Comparison of ENCODE assay signal across 18 mouse cellular contexts in the genomic region with DNA sequence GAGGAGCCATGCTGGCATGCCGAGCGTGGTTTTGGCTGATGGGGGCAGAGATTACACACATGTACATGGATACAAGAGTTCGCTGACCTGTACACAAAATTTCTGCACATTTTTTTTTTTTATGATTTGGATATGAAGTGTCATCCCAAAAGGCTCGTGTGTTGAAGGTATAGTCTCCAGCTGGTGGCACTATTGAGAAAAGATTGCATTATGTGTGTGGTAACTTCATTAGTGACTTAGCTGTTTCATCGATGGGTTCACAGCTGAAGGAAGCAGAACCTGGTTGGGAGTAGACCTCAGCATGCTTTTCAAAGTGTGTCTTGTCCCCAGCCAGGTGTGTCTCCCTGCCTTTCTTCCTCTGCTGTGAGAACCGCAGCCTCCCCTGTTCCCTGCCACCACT. TPM values are rescaled to one million over a fixed set of nuclear protein-coding genes. Genes with fewer than 3 reads are reported as not detected.
A peak's percentile ranks its signal among the peaks of the same experiment; 100 is the strongest.
DNase-seq lines count a peak whose midpoint lies in the region; ATAC-seq and TF ChIP-seq lines count a peak whose summit lies in the region.
"Had no signal": no experiment of that assay in that cellular context is flagged by ENCODE, and none has a peak within 500 bp of the region (broad histone marks: within the 10 kb centered on the region; RNA-seq: fewer than 3 reads in every experiment).

No protein-coding gene starts in this region.

- ATAC-seq in megakaryocyte, adult 5-6 weeks (ENCODE audit: poor library complexity, severe bottlenecking) = peak; percentile 79

- no peak overlapping the region for H3K4me3 ChIP-seq in cerebellum, adult 2 months (replicated peaks; ENCODE audit: insufficient read depth, low read depth, low read length)
- no peak overlapping the region for H3K4me3 ChIP-seq in layer of hippocampus, adult 2 months
- H3K4me3 ChIP-seq: erythroblast, embryonic 14.5 days had no signal

- 58% methylated on average over 6 of the region's 6 CpGs for WGBS in cerebellum, adult 2 months

- no peak for TF ChIP-seq POLR2A in cerebellum, adult 2 months (IDR thresholded peaks at IDR 0.05; ENCODE audit: borderline replicate concordance, insufficient read depth, low read length)

- no peak overlapping the region for H3K27ac ChIP-seq in cerebellum, adult 2 months (ENCODE audit: insufficient read depth, low read length)
- H3K27ac ChIP-seq in layer of hippocampus, adult 2 months = no peak overlapping the region

- no peaks in the 10 kb centered on the region for H3K4me1 ChIP-seq in cerebellum, adult 2 months (ENCODE audit: control insufficient read depth, insufficient read depth, low read length)

- DNase-seq in cerebellum, adult 2 months = no peak
- DNase-seq in cerebellum, postnatal 4 days (ENCODE audit: low spot score in 2 of 2) = no peak
- no peak for DNase-seq in layer of hippocampus, adult 2 months (ENCODE audit: low spot score in 2 of 2)
- no peak for DNase-seq in layer of hippocampus, postnatal 36 days
- DNase-seq in Muller cell, postnatal 12 days (ENCODE audit: inconsistent ontology term) = peak; percentile 26
- DNase-seq in thymus, adult 18-20 months = no peak
- DNase-seq in cerebellum, adult 11-12 months = no peak
- DNase-seq: adrenal gland, postnatal 14 days; B cell, adult 2 months; cerebellum, adult 18-20 months; kidney, adult 2 months had no signal

- peak; percentile 25; the same call in 1 of the 2 replicates for TF ChIP-seq CTCF in cerebellum, adult 2 months (IDR thresholded peaks at IDR 0.05; ENCODE audit: borderline replicate concordance, insufficient read depth, low read depth, low read length)
- peak; percentile 71 for TF ChIP-seq CTCF in layer of hippocampus, adult 2 months (conservative IDR thresholded peaks at IDR 0.05)

- H3K27me3 ChIP-seq in cerebellum, adult 2 months (ENCODE audit: control insufficient read depth, insufficient read depth, low read length) = no peaks in the 10 kb centered on the region

RNA-seq across cellular contexts. Expression of gene Snorc, which starts 1.8 kb away (rescaled TPM):
- polyA plus RNA-seq in cerebellum, adult 2 months (2012; rRNA removed) = 0.59 TPM in 1 of 2 replicates, not detected in the other
- not detected for total RNA-seq in layer of hippocampus, adult 2 months (2021)
- not detected for total RNA-seq in layer of hippocampus, postnatal 36 days (2021)
- total RNA-seq in megakaryocyte, adult 5-6 weeks (2015) = not detected in 2 replicates
- not detected in 2 replicates for total RNA-seq in megakaryocyte, adult 5-6 weeks (2017)
- total RNA-seq: adrenal gland, postnatal 14 days; gastrocnemius, adult 18-20 months; liver, adult 2 months; megakaryocyte-erythroid progenitor cell, adult 5-6 weeks had no signal
- polyA plus RNA-seq: erythroblast, embryonic 14.5 days; heart, embryonic 16.5 days; kidney, adult 2 months; neural tube, embryonic 11.5 days had no signal

RNA-seq across cellular contexts. Expression of gene Neu2, which starts 41.4 kb away (rescaled TPM):
- 3.7 and 5.2 TPM in 2 replicates for polyA plus RNA-seq in cerebellum, adult 2 months (2012; rRNA removed)
- under 1 TPM; 0.38 to 0.44 TPM for total RNA-seq in layer of hippocampus, adult 2 months (2021)
- total RNA-seq in layer of hippocampus, postnatal 36 days (2021) = under 1 TPM; 0.30 to 0.33 TPM
- not detected in 2 replicates for total RNA-seq in megakaryocyte, adult 5-6 weeks (2015)
- not detected in 2 replicates for total RNA-seq in megakaryocyte, adult 5-6 weeks (2017)
- total RNA-seq: adrenal gland, postnatal 14 days; megakaryocyte-erythroid progenitor cell, adult 5-6 weeks had no signal
- polyA plus RNA-seq: erythroblast, embryonic 14.5 days; neural tube, embryonic 11.5 days had no signal
